Mouse (Mus musculus) spleen, postnatal 4 days (tissue): ENCODE results near the gene Ssr1.

Experiments used
- DNase-seq, 2 experiments: peaks; one replicate each; pipeline ENCODE4 v3.0.0; 2022; ENCODE audit warnings: low spot score in 2 of 2

Gene Ssr1

DNA sequence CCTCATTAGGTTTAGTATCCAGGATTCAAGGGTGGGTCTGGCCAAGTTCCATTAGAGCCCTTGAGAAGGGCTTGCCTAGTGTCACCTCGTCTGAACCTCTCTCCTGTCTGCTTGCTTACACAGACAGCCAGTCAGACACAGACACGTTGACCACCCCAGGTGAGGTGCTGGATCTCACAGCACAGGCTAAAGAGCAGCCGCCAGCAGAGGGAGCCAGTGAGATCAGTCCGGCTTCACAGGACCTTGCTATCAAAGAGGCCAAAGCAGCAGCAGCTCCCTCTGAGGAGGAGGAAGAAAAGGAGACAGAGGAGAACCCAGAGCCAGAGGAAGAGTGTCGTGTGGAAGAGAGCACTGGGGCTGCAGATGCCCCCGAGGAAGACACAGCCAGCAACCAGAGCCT lies 47.3 kb downstream of the Ssr1 start:
- DNase-seq, result peak; percentile 80 to 95

DNA sequence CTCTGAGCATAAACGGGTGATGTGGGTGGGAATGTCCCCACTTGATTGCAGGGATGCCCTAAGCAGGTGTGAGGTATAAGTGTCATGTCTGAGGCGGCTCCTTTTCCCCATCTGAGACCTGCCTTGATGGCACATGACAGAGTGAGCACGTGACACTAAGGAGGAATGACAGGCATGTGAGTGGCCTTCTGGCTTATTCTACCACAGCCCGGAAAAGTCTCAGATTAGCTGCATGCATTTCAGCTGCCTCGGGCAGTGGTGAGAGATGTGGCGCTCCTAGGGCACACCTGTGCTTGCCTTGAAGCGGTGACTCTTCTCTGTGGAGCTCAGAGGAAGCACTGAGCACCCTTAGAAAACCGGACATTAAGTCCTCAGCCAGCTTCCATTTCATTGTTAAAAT lies 48.6 kb downstream of the Ssr1 start:
- no peak for DNase-seq

DNA sequence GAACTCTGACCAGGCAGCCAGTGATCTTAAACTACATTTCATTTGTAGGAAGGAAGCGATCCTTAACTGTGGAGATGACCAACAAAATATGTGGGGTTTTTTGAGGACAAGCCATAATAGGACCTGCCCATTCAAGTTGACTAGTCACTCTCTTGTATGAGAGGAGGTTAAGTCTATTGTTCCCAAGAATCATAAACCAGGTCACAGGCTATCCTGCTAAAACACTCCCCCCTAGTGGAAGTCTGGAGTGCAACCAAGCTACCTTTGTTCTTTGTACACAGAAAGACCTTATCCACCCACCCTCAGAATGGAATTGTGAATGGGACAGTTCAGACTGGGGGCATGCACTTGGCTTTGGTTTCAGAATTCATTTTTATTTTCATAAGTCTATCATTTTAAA lies 49.7 kb downstream of the Ssr1 start:
- DNase-seq, result no peak

DNA sequence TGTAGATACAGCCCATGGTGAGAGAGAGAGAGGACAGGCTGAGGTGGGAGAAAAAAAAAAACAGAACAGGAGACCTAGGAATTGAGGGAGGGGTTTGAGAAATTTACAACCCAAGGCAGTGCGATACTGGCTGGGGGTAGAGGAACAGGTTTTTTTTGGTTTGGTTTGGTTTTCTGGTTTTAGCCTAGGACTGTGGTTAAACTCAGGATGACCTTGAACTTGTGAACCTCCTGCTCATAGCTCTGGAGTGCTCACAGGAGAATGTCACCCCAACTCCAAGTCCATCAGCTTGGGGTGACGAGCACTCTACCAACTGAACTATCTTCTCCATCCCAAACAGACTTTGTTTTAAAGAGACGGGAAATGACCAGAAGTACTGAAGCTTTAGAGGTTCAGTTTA lies 50.6 kb downstream of the Ssr1 start:
- DNase-seq, result no peak

DNA sequence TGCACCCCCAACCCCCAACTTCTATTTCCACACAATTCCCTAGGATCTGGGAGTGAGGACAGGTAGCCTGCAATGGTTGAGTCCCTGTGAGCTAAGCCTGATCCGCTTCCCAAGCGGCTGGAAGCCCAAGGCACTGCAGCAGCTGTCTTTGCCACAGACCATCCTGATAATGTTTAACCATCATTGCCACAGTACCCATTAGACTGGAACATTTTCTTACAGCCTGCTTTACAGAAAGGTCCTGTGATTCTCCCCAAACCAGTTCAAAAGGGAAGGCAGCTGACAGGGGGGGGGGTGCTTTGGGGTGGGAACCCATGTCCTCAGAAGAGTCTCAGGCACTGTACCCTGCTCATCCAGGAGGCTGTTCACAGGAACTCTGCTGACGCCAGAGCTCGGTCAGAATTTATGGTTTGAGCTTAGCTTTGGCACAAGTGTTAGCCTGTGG lies 51.1 kb downstream of the Ssr1 start:
- no peak for DNase-seq

DNA sequence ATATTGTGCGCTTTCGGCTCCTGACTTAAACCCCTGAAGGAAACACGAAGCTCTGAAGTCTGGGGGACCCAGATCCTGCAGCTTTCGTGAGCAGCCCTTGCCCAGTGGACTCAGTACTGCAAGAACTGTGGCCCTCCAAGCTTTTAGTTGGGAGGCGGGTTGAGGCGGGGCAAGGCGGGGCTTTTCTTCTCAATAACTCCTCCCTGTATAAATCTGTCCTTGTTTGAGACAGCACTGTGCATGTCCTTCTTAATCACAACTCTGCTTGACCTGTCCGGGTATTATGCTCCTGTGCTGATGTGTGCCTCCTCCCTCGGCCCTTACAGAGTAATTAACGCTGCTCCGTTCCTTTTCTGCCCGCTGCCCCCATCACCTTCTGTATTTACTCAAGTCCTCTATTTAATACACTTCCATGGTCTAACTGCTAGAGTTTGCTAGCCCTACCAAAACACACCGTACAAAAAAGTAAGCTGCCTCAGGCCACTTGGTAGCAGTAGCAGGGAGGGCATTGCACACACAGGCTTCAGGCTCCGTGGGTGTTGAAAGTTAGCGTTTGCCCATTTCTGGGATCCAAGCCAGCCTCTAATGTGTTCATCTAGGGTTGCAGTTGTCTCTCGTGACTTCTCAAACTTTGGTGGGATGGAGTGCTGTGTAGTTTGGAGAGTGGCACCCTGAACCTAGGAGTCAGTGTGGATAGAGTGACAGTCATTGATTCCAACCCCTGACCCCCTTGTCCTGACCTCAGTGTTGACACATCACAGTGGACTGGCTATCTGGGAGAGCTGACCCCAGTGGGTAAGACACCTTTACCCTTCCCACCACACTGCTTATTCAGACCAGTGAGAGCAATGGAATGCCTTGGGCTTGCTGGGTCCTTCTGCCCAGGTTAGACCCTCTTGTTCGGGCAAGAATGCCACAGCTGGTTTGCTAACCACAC lies 51.8 kb downstream of the Ssr1 start:
- no peak for DNase-seq

DNA sequence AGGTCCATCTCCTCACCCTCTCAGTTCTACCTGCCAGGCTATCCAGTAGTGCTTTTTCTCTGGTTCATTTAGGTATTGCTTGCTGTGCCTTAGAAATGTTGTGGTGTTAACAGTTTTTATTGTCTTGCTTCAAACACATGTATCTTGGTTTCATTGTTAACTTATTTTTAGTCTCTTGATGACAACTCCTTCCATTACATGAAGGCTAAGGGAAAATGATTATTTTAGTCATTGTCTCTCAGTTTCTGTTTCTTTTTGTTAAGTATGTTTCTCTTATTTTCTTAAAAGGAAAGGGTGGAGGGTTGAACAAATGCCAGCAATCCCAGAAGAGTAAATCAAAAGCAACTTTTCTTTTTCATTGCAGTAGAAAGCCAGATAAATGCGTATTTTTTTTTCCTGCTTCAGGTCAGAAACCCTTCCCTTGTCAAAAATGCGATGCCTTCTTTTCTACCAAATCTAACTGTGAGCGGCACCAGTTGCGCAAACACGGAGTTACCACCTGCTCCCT lies 52.8 kb downstream of the Ssr1 start:
- DNase-seq, result no peak

DNA sequence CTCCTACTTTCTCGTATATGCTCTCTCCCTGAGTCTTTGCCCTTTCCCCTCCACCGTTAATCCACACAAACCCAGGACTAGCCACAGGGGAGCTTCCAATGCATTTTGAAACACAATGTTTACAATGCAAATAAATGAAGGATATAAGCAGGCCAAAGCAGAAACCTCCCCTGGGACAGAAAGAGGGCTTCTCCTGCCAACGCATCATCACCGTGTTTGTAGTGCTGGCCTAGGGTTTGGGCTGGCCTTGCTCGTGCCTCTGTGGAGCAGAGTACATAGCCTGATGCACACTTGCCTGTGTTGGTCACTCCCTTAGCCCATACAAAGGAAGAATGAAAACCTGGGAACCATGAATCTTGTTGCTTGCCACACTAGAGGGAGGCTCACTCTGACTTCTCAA lies 53.4 kb downstream of the Ssr1 start:
- DNase-seq, result no peak

DNA sequence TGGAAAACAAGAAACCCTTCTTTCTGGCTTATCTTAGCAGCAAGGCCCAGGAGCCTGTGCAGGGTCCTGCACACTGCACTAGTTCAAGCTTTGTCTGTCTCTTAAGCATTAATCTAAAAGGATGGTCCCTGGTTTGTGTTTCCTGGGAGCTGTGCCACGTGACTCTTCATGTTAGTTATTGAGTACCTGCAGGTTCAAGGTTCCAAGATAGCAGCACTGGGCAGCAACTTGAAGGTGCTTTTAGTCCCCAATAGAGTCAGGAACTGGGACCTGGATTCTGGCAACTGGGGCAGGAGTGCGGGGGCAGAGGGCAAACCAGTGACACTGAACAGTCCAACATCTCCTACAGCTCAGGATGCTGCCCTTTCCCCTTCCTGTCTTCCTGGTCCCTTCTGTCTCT lies 53.9 kb downstream of the Ssr1 start:
- no peak for DNase-seq

DNA sequence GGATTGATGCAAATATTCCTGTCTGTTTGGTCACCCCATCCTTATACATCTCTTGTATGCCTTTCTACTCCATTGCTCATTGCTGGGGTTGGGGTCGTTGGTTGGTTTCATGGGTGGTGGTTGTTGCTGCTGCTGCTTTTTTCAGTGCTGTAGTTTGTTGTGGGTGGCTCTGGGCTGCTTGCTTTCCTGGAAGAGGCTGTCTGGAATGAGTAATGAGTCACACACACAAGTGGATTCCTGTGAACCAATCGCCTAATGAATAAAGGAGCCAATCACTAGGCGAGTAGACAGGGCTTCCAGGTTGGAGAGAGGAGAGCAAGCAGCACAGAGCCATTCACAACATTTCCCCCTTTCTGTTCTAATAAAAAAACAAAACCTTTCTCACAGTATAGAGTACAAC lies 57.7 kb downstream of the Ssr1 start:
- DNase-seq, result no peak

DNA sequence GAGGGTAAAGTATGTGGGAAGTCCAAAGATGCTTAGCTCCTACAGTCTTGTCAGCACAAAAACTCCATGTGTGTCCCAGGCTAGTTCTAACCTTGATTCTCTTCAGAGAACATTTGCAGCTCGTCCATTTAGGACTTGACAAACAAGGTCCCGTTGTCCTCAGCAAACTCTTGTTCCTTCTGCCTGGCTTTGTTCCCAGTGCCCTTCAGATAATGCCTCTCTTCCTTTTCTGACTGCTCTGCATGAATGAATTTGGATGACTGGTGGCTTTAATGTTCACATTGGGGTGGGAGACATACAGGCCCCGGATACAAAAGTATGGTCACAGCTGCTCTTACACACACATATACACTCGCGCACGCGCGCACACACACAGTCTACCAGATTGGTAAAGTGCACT lies 59.1 kb downstream of the Ssr1 start:
- no peak for DNase-seq

DNA sequence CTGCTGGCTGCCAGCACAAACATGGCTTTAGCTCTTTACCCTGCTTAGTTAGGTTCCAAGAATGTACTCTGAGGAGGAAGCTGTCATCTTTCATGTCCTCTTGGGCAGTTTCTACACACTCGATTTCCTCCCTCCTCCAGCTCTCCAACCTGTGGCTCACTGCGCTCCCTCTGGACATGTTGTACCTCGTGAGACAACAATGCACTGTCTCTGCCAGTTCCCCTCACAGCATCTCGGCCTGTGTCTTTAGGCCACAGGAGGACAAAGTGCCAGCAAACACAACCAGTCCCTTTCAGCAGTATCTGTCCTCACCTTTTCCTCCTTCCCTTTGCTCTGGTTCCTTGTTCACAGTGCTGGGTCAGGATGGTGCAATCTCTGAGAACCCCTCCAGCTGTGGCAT lies 59.9 kb downstream of the Ssr1 start:
- DNase-seq, result no peak

DNA sequence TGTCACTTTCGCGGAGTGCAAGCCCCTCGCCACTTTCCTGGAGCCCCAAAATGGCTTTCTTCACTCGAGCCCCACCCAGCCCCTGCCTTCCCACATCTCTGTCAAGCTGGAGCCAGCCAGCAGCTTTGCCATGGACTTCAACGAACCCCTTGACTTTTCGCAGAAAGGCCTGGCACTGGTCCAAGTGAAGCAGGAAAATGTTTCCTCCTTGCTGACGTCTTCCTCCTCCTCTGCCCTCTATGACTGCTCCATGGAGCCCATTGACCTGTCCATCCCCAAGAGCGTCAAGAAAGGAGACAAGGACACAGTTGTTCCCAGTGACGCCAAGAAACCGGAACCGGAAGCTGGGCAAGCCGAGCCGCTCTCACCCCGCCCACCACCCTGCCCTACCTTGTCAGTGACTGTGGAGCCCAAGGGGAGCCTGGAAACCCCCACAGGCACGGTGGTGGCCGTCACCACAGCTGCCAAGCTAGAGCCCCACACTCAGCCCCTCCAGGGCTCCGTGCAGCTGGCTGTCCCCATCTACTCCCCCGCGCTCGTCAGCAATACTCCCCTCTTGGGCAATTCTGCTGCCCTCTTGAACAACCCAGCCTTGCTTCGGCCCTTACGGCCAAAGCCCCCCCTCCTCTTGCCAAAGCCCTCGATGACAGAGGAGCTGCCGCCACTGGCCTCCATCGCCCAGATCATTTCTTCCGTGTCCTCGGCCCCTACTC lies 62.7 kb downstream of the Ssr1 start:
- no peak for DNase-seq

DNA sequence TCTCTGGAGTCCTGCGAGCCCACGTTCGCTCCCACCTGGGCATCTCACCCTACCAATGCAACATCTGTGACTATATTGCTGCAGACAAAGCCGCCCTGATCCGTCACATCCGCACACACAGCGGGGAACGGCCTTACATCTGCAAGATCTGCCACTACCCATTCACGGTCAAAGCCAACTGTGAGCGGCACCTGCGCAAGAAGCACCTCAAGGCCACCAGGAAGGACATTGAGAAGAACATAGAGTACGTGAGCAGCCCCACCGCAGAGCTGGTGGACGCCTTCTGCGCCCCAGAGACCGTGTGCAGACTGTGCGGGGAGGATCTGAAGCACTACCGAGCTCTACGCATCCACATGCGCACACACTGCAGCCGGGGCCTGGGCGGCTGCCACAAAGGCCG lies 63.4 kb downstream of the Ssr1 start:
- DNase-seq, result no peak

DNA sequence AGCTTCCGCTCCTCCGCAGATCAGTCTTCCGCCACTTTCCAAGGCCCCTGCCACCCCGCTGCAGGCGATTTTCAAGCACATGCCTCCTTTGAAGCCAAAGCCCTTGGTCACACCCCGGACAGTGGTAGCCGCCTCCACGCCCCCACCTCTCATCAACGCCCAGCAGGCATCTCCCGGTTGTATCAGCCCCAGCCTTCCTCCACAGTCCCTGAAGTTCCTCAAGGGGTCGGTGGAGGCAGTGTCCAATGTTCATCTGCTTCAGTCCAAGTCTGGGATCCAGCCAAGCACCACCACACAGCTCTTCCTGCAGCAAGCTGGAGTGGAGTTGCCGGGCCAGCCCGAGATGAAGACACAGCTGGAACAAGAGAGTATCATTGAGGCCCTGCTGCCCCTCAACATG lies 63.9 kb downstream of the Ssr1 start:
- no peak for DNase-seq

DNA sequence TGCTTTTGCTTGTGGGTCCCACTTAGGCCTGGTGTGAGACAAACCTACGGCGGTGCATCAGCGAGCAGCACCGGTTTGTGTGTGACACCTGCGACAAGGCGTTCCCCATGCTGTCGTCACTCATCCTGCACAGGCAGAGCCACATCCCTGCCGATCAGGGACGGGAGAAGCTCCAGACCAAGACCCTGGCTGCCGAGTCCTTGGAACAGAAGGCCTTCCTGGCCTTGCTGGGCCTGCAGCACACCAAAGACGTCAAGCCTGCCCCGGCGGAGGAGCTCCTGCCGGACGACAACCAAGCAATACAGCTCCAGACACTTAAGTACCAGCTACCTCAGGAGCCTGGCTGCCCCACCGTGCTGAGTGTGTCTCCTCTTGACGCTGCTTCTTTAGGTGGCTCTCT lies 64.5 kb downstream of the Ssr1 start:
- DNase-seq, result no peak

DNA sequence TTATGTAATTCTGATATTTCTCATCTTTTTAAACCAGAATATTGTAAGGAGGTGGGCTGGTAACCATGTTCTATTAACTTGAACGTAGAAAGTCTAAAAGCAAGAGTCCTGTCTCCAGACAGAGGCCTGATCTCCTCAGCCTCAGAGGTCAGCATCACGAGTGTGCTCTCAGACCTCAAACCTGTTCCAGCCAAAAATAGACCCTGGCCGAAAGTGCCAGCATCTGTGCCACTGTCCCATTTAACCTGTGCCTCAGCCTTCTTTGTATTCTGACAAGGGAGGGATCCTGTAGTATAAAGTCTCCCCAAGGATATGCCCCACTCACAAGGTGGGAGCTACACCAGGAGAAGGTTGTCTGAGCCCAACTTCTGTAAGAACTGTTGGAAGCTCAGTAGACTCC lies 67.6 kb downstream of the Ssr1 start:
- DNase-seq, result no peak

DNA sequence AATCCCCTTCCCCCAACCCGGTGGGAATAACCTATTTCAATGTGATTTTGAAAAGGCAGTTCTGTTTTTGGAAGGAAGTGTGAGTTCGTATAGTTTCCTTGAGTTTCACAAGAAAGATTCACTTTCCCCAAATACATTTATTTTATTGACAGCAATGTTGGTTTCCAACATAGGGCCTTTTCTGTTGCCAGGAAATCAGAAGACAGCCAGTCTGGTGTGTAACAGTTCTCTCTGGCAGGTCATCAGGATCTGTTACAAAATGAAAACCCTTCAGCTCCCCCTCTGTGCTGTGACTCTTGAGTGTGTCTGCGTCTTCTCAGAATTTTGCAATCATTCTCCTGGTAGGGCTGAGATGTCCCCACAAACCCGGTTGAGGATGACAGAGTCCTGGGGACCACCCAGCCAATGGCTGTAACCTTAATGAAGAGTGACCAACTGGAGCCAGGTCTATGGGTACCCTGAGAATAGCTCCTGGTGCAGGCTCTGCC lies 69.5 kb downstream of the Ssr1 start:
- no peak for DNase-seq

DNA sequence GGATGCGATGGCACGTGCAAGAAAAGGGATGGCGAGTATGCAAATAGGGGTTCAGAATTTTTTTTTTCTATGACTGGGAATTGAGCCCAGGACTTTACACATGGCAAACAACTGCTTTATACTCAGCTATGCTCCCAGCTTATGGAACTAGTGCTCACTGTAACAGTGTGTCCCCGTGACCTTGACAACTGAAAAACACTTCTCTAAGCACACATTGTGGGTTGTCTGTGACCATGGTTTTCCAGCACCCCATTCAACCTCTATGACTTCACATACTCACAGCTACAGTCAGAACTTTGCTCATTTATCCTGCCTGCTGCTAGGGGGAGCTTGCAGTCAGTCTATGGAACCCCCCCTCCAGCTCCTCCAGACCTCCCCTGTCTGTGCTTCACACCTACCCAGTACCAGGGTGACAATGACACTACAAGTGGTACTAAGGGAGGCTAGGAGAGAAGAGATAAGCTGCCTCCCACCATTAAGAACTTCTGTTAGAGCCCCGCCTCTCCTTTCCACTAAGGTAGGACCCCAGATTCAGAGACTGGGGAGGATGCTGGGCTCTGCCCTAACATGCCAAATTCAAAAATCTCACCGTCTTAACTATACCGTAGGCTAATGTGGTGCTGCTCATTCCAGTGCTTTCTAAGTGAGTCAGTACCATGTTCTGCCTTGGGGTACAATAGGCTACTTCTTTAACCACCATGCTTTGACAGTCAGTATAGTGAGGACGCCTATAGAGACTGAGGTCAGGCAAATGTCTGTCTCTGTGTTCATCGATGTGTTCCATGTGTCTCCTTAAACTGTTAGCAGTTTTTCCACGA lies 70.2 kb downstream of the Ssr1 start:
- DNase-seq, result no peak

DNA sequence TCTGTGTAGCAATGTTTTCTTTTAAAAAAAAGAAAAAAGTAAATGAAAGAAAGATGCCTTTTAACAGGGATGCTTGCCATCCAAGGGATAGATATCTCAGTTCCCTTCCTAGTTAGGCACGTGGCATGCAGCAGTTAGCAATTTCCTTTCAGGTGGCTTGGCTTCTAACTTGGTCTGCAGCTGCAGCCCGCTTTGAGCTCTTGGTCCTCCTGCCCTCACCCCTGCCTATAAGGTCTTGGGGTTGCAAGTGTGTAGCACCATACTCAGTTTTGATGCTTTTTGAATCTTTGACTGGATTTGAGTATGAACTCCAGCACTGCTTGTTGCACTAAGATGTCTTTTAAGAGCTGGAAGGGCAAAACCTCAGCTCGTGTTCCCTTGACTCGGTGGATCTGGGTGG lies 70.9 kb downstream of the Ssr1 start:
- DNase-seq, result no peak

DNA sequence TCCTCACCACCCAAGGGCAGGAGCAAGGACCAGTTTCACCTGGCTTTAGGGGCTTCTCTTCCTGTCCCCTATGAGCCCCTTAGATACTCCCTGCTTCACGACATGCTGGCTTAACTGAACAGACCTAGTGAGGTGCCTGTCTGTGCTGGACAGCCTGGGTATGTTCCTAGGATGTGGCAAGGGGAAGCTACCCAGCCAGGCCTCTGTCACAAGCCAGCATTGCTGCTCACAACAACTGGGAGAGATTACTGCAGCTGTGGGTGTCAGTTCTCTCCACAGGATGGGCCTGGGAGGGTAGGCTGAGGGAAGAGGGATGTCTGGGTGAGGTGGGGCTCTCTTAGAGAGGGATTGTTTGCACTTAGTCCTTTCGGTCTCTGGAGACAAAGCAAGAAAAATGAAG lies 73.3 kb downstream of the Ssr1 start:
- no peak for DNase-seq

DNA sequence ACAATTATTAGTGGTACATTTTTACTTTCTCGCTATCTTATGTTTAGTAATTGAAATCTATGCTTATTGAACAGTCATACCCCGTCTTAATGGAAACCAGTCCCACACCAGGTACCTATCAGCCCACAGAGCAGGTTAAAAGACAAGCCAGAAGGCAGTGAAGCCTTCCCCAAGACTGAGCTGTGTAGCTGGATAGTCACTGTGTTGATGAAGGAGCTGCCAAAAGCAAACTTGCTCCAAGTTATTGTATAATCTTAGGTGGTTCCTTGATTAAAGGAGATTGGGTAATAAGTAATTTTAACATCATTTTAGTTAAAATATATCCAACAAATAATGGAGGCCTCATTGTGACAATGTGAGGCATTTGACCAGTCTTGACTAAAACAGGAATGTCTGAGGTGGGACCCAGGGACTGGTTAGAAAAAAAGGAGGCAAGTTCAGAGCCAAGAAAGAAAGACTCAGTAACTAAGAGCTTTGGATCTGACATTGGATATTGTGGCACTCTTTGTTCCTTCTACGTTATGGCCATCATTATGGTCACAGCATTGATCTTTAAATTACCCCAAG lies 74.2 kb downstream of the Ssr1 start:
- DNase-seq, result no peak
